8 mouse cellular contexts compared by ENCODE assay signal in the genomic region with DNA sequence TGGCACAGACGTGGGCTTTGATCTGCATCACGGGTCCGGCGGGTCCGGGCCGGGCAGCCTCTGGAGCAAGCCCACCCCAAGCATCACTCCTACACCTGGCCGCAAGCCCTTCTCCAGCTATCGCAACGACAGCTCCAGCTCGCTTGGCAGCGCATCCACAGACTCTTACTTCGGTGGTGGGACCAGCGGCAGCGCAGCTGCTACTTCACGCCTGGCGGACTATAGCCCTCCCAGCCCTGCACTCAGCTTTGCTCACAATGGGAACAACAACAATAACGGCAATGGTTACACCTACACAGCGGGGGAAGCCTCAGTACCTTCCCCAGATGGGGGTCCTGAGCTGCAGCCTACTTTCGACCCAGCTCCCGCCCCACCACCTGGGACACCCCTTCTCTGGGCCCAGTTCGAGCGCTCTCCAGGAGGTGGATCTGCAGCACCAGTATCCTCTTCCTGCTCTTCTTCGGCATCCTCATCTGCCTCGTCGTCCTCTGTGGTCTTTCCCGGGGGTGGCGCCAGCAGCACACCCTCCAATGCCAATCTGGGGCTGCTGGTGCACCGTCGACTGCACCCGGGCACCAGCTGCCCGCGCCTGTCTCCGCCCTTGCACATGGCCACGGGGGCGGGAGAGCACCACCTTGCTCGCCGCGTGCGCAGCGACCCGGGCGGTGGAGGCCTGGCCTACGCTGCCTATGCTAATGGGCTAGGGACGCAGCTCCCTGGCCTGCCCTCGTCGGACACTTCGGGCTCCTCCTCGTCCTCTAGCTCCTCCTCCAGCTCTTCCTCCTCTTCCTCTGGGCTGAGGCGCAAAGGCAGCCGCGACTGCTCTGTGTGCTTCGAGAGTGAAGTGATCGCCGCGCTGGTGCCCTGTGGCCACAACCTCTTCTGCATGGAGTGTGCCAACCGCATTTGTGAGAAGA. TPM values are rescaled to one million over a fixed set of nuclear protein-coding genes. Genes with fewer than 3 reads are reported as not detected.
DNase-seq lines count a peak whose midpoint lies in the region; ATAC-seq and TF ChIP-seq lines count a peak whose summit lies in the region.

No protein-coding gene starts in this region.

- in situ Hi-C loops in ES-E14 (cut with MboI; ENCODE audit: low sequenced_read_pairs in 2 of 2, unreplicated experiment in 2 of 2) = loop anchor here in 1 of 2 experiments (10.0 kb wide), 1 partner anchor 155 kb away; no protein-coding TSS in a partner anchor

- H3K4me1 ChIP-seq in ES-E14 (ENCODE audit: control insufficient read depth in 2 of 2, insufficient read depth in 2 of 2, low read length in 2 of 2, poor library complexity in 1 of 2) = peaks cover 0 to 10% of the 10 kb centered on the region in 2 experiments; a peak in 1 of 4 replicates
- H3K4me1 ChIP-seq in cerebellum, adult 2 months (ENCODE audit: control insufficient read depth, insufficient read depth, low read length) = peaks cover 10% of the 10 kb centered on the region
- H3K4me1 ChIP-seq in hindbrain, embryonic 13.5 days (replicated peaks) = peaks cover 24% of the 10 kb centered on the region
- peaks cover 24% of the 10 kb centered on the region for H3K4me1 ChIP-seq in lung, embryonic 16.5 days (replicated peaks; ENCODE audit: control insufficient read depth, insufficient read depth, low read length)

- H3K9me3 ChIP-seq in ES-E14 (ENCODE audit: control insufficient read depth, insufficient read depth, low read depth, low read length) = no peaks in the 10 kb centered on the region
- no peaks in the 10 kb centered on the region for H3K9me3 ChIP-seq in hindbrain, embryonic 13.5 days
- H3K9me3 ChIP-seq in lung, embryonic 16.5 days (ENCODE audit: control insufficient read depth, low read length) = no peaks in the 10 kb centered on the region

- no peak for ATAC-seq in hindbrain, embryonic 13.5 days (ENCODE audit: low FRiP score)
- ATAC-seq in lung, embryonic 16.5 days (ENCODE audit: low read depth) = no peak

- H3K27me3 ChIP-seq in cerebellum, adult 2 months (ENCODE audit: control insufficient read depth, insufficient read depth, low read length) = no peaks in the 10 kb centered on the region
- H3K27me3 ChIP-seq in hindbrain, embryonic 13.5 days = no peaks in the 10 kb centered on the region
- no peaks in the 10 kb centered on the region for H3K27me3 ChIP-seq in lung, embryonic 16.5 days (ENCODE audit: control insufficient read depth, insufficient read depth, low read depth, low read length)

- peak overlapping the region; percentile 50; the same call in 1 of the 2 replicates for H3K9ac ChIP-seq in ES-E14 (ENCODE audit: insufficient read depth, low read depth, low read length, poor library complexity, severe bottlenecking)
- H3K9ac ChIP-seq in hindbrain, embryonic 13.5 days = peak overlapping the region; percentile 100
- peak overlapping the region; percentile 95 for H3K9ac ChIP-seq in lung, embryonic 16.5 days (ENCODE audit: low read length)

- 26% methylated on average over 56 of the region's 56 CpGs for WGBS in cerebellum, adult 2 months
- WGBS in hindbrain, embryonic 13.5 days = 2% methylated on average over 56 of the region's 56 CpGs
- WGBS in lung, embryonic 16.5 days = 8% methylated on average over 55 of the region's 56 CpGs

- H3K27ac ChIP-seq in ES-E14 (ENCODE audit: insufficient read depth, low read depth, low read length, poor library complexity, severe bottlenecking) = no peak overlapping the region
- no peak overlapping the region for H3K27ac ChIP-seq in cerebellum, adult 2 months (ENCODE audit: insufficient read depth, low read length)
- peak overlapping the region; percentile 100 for H3K27ac ChIP-seq in hindbrain, embryonic 13.5 days
- H3K27ac ChIP-seq in lung, embryonic 16.5 days (ENCODE audit: low read length) = no peak overlapping the region

- TF ChIP-seq POLR2A in cerebellum, adult 2 months (IDR thresholded peaks at IDR 0.05; ENCODE audit: borderline replicate concordance, insufficient read depth, low read length) = no peak

- H3K4me2 ChIP-seq in hindbrain, embryonic 13.5 days = peak overlapping the region; percentile 93
- peak overlapping the region; percentile 97 for H3K4me2 ChIP-seq in lung, embryonic 16.5 days (ENCODE audit: low read depth, low read length)

- DNase-seq in ES-E14 (ENCODE audit: low read depth, low spot score) = peak; percentile 27
- peak; percentile 47 to 59 for DNase-seq in cerebellum, adult 2 months
- DNase-seq in frontal cortex, postnatal 10 days (ENCODE audit: low spot score in 2 of 2) = peak; percentile 42 to 54
- peak; percentile 56 to 58 for DNase-seq in layer of hippocampus, postnatal 36 days
- peak; percentile 38 to 47 for DNase-seq in right cerebral cortex, adult 2 months (ENCODE audit: low spot score in 2 of 2)
- no peak for DNase-seq in c-Kit-positive CD71-positive TER-119-positive erythroid progenitor cells, embryonic 14.5 days (ENCODE audit: low spot score)

- no peaks in the 10 kb centered on the region; the same call in 1 of the 2 replicates for H3K36me3 ChIP-seq in ES-E14 (ENCODE audit: control insufficient read depth, insufficient read depth, low read length, poor library complexity, severe bottlenecking)
- peaks cover 22% of the 10 kb centered on the region for H3K36me3 ChIP-seq in hindbrain, embryonic 13.5 days
- H3K36me3 ChIP-seq in lung, embryonic 16.5 days (ENCODE audit: control insufficient read depth, insufficient read depth, low read length) = peaks cover 2% of the 10 kb centered on the region; the same call in 1 of the 2 replicates

- TF ChIP-seq CTCF in cerebellum, adult 2 months (IDR thresholded peaks at IDR 0.05; ENCODE audit: borderline replicate concordance, insufficient read depth, low read depth, low read length) = no peak

- peak overlapping the region; percentile 87 to 92 for H3K4me3 ChIP-seq in ES-E14 (ENCODE audit: insufficient read depth in 1 of 2, low read depth in 1 of 2, low read length in 2 of 2, poor library complexity in 1 of 2, severe bottlenecking in 1 of 2)
- peak overlapping the region; percentile 97 for H3K4me3 ChIP-seq in cerebellum, adult 2 months (replicated peaks; ENCODE audit: insufficient read depth, low read depth, low read length)
- H3K4me3 ChIP-seq in hindbrain, embryonic 13.5 days = peak overlapping the region; percentile 97
- H3K4me3 ChIP-seq in lung, embryonic 16.5 days (ENCODE audit: low read length) = peak overlapping the region; percentile 87

TF ChIP-seq in ES-E14, 5 proteins besides CTCF, POLR2A, EP300 and RAD21:
- TF ChIP-seq ZC3H11A (IDR thresholded peaks at IDR 0.05; ENCODE audit: borderline replicate concordance, low read depth, low read length) (no peak), HCFC1 (IDR thresholded peaks at IDR 0.05; ENCODE audit: borderline replicate concordance, insufficient read depth, low read length) (no peak), ZNF384 (IDR thresholded peaks at IDR 0.05; ENCODE audit: low read depth, low read length) (no peak), MAFK (IDR thresholded peaks at IDR 0.05; ENCODE audit: insufficient read depth, low read depth, low read length) (no peak), CHD2 (IDR thresholded peaks at IDR 0.05; ENCODE audit: low read depth, low read length) (no peak)

RNA-seq across cellular contexts. Expression of a gene that starts 2.4 kb away (rescaled TPM):
- 2.6 and 4.4 TPM in 2 replicates for total RNA-seq in ES-E14 (2012; rRNA removed)
- 9.0 and 9.8 TPM in 2 replicates for polyA plus RNA-seq in cerebellum, adult 2 months (2012; rRNA removed)
- polyA plus RNA-seq in hindbrain, embryonic 13.5 days (2015; fragmentation: Nextera tagmentation; extraction: Ambion mirVana) = 35.1 and 37.5 TPM in 2 replicates
- 10 to 100 TPM; 21.8 to 22.7 TPM for total RNA-seq in layer of hippocampus, postnatal 36 days (2021)
- polyA plus RNA-seq in lung, embryonic 16.5 days (2015; fragmentation: Nextera tagmentation; extraction: Ambion mirVana) = 8.5 and 8.7 TPM in 2 replicates

Comparison
In these comparisons a context has a peak if more than half of its experiments do, and no peak if none do; other contexts are left out.
1. H3K9ac ChIP-seq: peak in every context shown above with its lines; median percentile 100 in hindbrain, embryonic 13.5 days; 95 in lung, embryonic 16.5 days; 50 in ES-E14.